Mouse (Mus musculus) embryo, embryonic 11.5 days (tissue): ENCODE results near the gene Fmnl2.
A peak's percentile ranks its signal among the peaks of the same experiment; 100 is the strongest.

Source experiments
- DNase-seq: peaks from one replicate; pipeline ENCODE4 v3.0.0-alpha.2; 2012; ENCODE audit warnings: low read depth, low spot score

The Fmnl2 gene

GRCm38 (mm10) chr2:53038737-53039136, 181.1 kb downstream of the Fmnl2 start:
- no peak for DNase-seq

- no peak for DNase-seq
Measured at GRCm38 (mm10) chr2:53047031-53047430, 189.4 kb downstream of the Fmnl2 start.

- DNase-seq = no peak
Measured at GRCm38 (mm10) chr2:53047749-53048387, 190.2 kb downstream of the Fmnl2 start.

- DNase-seq = no peak
Measured at GRCm38 (mm10) chr2:53050376-53050775, 192.7 kb downstream of the Fmnl2 start.

GRCm38 (mm10) chr2:53051502-53051901, 193.8 kb downstream of the Fmnl2 start:
- DNase-seq = no peak

- peak; percentile 26 for DNase-seq
Measured at GRCm38 (mm10) chr2:53053714-53054113, 196.1 kb downstream of the Fmnl2 start.

GRCm38 (mm10) chr2:53056556-53056955, 198.9 kb downstream of the Fmnl2 start:
- DNase-seq = no peak

- no peak for DNase-seq
Measured at GRCm38 (mm10) chr2:53057291-53057690, 199.6 kb downstream of the Fmnl2 start.

- no peak for DNase-seq
Measured at GRCm38 (mm10) chr2:53061363-53062000, 203.8 kb downstream of the Fmnl2 start.

- no peak for DNase-seq
Measured at GRCm38 (mm10) chr2:53066973-53067372, 209.3 kb downstream of the Fmnl2 start.

- no peak for DNase-seq
Measured at GRCm38 (mm10) chr2:53070607-53071006, 212.9 kb downstream of the Fmnl2 start.

- no peak for DNase-seq
Measured at GRCm38 (mm10) chr2:53079693-53080286, 222.1 kb downstream of the Fmnl2 start.

- DNase-seq = no peak
Measured at GRCm38 (mm10) chr2:53082045-53082444, 224.4 kb downstream of the Fmnl2 start.

- DNase-seq = no peak
Measured at GRCm38 (mm10) chr2:53082501-53082900, 224.8 kb downstream of the Fmnl2 start.

- DNase-seq = no peak
Measured at GRCm38 (mm10) chr2:53083241-53083640, 225.6 kb downstream of the Fmnl2 start.

- peak; percentile 26 for DNase-seq
Measured at GRCm38 (mm10) chr2:53085617-53086202, 228.1 kb downstream of the Fmnl2 start.

GRCm38 (mm10) chr2:53088744-53089143, 231.1 kb downstream of the Fmnl2 start:
- DNase-seq = no peak

GRCm38 (mm10) chr2:53095031-53095430, 237.4 kb downstream of the Fmnl2 start:
- DNase-seq = no peak

GRCm38 (mm10) chr2:53095489-53095888, 237.8 kb downstream of the Fmnl2 start:
- no peak for DNase-seq

- no peak for DNase-seq
Measured at GRCm38 (mm10) chr2:53100093-53100492, 242.4 kb downstream of the Fmnl2 start.

- DNase-seq = no peak
Measured at GRCm38 (mm10) chr2:53101885-53102740, 244.5 kb downstream of the Fmnl2 start.

GRCm38 (mm10) chr2:53102901-53103300, 245.2 kb downstream of the Fmnl2 start:
- DNase-seq = no peak
